Mouse (Mus musculus): Measurements from ENCODE around the gene 1700001C19Rik.
"Not testable (repeated sequence)": the region's sequence is repeated elsewhere in the genome, so short reads cannot be mapped to it uniquely, and the experiment has no call there.

GRCm38 (mm10) chr17:47409897-47410861, 27.0 kb downstream of the 1700001C19Rik start:
- not testable (repeated sequence) for TF ChIP-seq CTCF (IDR thresholded peaks at IDR 0.05; ENCODE audit: low read depth, low read length); POLR2A (IDR thresholded peaks at IDR 0.05; ENCODE audit: extremely low read depth, insufficient read depth, low read length)
